Mouse (Mus musculus) olfactory bulb, adult 2 months (tissue): ENCODE results near the gene Ubxn1.

Experiments used
- CTCF ChIP-seq: fragments of 200-500 bp; IDR thresholded peaks from 2 replicates; pipeline ENCODE4 v1.5.1; 2012; ENCODE audit warnings: low read depth, mild to moderate bottlenecking, low read length, moderate library complexity; ENCODE audit not compliant: insufficient read depth
- POLR2A ChIP-seq: fragments of 200-500 bp; IDR thresholded peaks from 2 replicates; pipeline ENCODE4 v1.6.1; 2012; ENCODE audit warnings: mild to moderate bottlenecking, low read depth, low read length, moderate library complexity; ENCODE audit not compliant: insufficient read depth

DNA sequence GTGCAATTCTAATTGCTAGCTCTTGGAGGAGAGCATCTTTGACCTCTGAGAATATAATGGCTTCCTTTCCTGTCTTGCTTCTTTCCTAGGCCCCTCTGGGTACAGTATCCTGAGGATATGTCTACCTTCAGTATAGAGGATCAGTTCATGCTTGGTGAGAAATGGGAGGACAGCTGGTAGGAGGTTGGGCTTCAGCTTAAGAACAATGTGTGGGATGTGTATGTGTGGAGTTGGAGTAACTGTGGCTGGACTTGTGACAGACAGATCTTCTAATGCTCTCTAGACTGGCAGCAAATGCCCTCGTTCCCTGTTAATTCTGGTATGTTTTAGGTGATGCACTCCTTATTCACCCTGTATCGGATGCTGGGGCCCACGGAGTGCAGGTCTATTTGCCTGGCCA is 42.9 kb downstream of the Ubxn1 start:
- TF ChIP-seq CTCF, result no peak
- TF ChIP-seq POLR2A, result no peak
